Mouse (Mus musculus) B cell, adult 2 months (primary cell): Measurements from ENCODE around the gene Pramel3.
"Not testable (repeated sequence)": the region's sequence is repeated elsewhere in the genome, so short reads cannot be mapped to it uniquely, and the experiment has no call there.

Experiments used
- DNase-seq, 2 experiments: peaks; one replicate each; pipeline ENCODE4 v3.0.0; 2022

Pramel3 gene

GRCm38 (mm10) chrX:135302007-135302406 is at the start of gene Pramel3:
TSS of gene Pramel3 (plus strand) at chrX:135302307.
- DNase-seq, result not testable (repeated sequence)

GRCm38 (mm10) chrX:135360685-135361084 is 58.6 kb downstream of the Pramel3 start:
- not testable (repeated sequence) for DNase-seq

GRCm38 (mm10) chrX:135361943-135362342 is 59.8 kb downstream of the Pramel3 start:
- DNase-seq, result not testable (repeated sequence)
